Mouse (Mus musculus) cortical plate, adult 2 months (tissue): ENCODE results near the gene Map4k1.

Source experiments
- CTCF ChIP-seq: fragments of 200-500 bp; IDR thresholded peaks from 2 replicates; pipeline ENCODE4 v1.5.1; 2011; ENCODE audit warnings: mild to moderate bottlenecking, control low read depth, low read length; ENCODE audit not compliant: insufficient read depth; ENCODE audit errors: extremely low read depth
- POLR2A ChIP-seq: fragments of 200-500 bp; IDR thresholded peaks from 2 replicates; pipeline ENCODE4 v1.6.1; 2011; ENCODE audit warnings: mild to moderate bottlenecking, low read length, control low read depth; ENCODE audit not compliant: insufficient read depth; ENCODE audit errors: extremely low read depth

DNA sequence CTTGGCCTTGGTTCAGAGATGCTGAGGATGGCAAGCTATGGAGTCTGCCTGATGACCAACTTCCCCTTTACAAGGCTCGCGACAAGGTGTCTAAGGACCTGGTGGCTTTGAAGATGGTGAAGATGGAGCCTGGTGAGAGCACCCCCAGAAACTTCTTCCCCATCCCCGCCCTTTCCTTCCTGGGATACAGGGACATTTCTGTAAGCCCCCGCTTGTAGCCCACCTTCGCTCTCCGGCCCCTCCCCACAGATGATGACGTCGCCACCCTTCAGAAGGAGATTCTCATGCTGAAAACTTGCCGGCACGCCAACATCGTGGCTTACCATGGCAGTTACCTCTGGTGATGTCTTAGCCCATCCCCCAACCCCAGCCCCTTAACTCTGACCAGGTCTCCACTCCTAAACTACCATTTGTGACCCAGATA, 1.3 kb downstream of the Map4k1 start:
- TF ChIP-seq POLR2A, result no peak
- no peak for TF ChIP-seq CTCF
